Mouse (Mus musculus) lung, embryonic 16.5 days (tissue): ENCODE data around the gene Phf20. TPM values are rescaled to one million over a fixed set of nuclear protein-coding genes. Genes with fewer than 3 reads are reported as not detected.

Source experiments
- microRNA-seq: library from miRNA; unstranded; fragments of <30 nt; microRNA quantifications from one replicate; pipeline ENCODE4, GENCODE M21; 2016
- polyA plus RNA-seq: library from polyadenylated mRNA; unstranded; fragments of >200 nt; fragmentation: Nextera tagmentation; extraction: Ambion mirVana; gene quantifications from 2 replicates; pipeline ENCODE4 v1.2.1, GENCODE M21; 2015

Gene Phf20
- polyA plus RNA-seq, 1 experiment from 2014 or later, result 62.8 TPM

Small RNAs within 50 kb of the gene (microRNA-seq; reads per million reads assigned to microRNA genes)
- gene Gm22759, result not detected

Other genes with a start within 250 kb of the Phf20 start
- gene Cep250, start 240.0 kb upstream of the Phf20 start, polyA plus RNA-seq, result 16.3 and 17.6 TPM in 2 replicates
- gene 6430550D23Rik, start 188.5 kb upstream of the Phf20 start, polyA plus RNA-seq, result 1.5 and 1.6 TPM in 2 replicates
- 224 and 242 TPM in 2 replicates for gene Ergic3, start 188.4 kb upstream of the Phf20 start, polyA plus RNA-seq
- gene Fer1l4, start 143.5 kb upstream of the Phf20 start, polyA plus RNA-seq, result not detected in 2 replicates
- 1.9 and 2.5 TPM in 2 replicates for gene Spag4, start 131.3 kb upstream of the Phf20 start, polyA plus RNA-seq
- gene Cpne1, start 84.5 kb upstream of the Phf20 start, polyA plus RNA-seq, result 71.0 and 75.1 TPM in 2 replicates
- gene Rbm12, start 84.5 kb upstream of the Phf20 start, polyA plus RNA-seq, result 24.6 and 31.3 TPM in 2 replicates
- 20.7 and 21.4 TPM in 2 replicates for gene Gm28036, start 69.4 kb upstream of the Phf20 start, polyA plus RNA-seq
- 338 and 368 TPM in 2 replicates for gene Romo1, start 52.4 kb upstream of the Phf20 start, polyA plus RNA-seq
- 41.0 and 43.6 TPM in 2 replicates for gene Nfs1, start 52.3 kb upstream of the Phf20 start, polyA plus RNA-seq
- gene Rbm39, start 16.2 kb upstream of the Phf20 start, polyA plus RNA-seq, result 628 and 645 TPM in 2 replicates
- 3.8 and 4.4 TPM in 2 replicates for gene Cnbd2, start 115.8 kb downstream of the Phf20 start, polyA plus RNA-seq
- gene Scand1, start 116.2 kb downstream of the Phf20 start, polyA plus RNA-seq, result 39.1 and 53.6 TPM in 2 replicates
- 2.1 and 2.2 TPM in 2 replicates for gene Epb41l1, start 224.4 kb downstream of the Phf20 start, polyA plus RNA-seq